Mouse (Mus musculus): Measurements from ENCODE around the gene Atp2c2. TPM values are rescaled to one million over a fixed set of nuclear protein-coding genes. Genes with fewer than 3 reads are reported as not detected.

The Atp2c2 gene
- total RNA-seq, 1 experiment from 2014 or later, result not detected

GRCm38 (mm10) chr8:119765761-119766444 lies 66.1 kb downstream of the Atp2c2 start:
- ATAC-seq (replicated peaks in 1 of 2; ENCODE audit: insufficient read depth in 1 of 2, low FRiP score in 2 of 2, low TSS enrichment in 1 of 2, low read depth in 1 of 2, poor library complexity in 2 of 2, severe bottlenecking in 2 of 2), result no peak

- ATAC-seq (replicated peaks in 1 of 2; ENCODE audit: insufficient read depth in 1 of 2, low FRiP score in 2 of 2, low TSS enrichment in 1 of 2, low read depth in 1 of 2, poor library complexity in 2 of 2, severe bottlenecking in 2 of 2), result no peak
Observed at GRCm38 (mm10) chr8:119776668-119777245, 76.9 kb downstream of the Atp2c2 start.

GRCm38 (mm10) chr8:119777765-119778164 lies 78.0 kb downstream of the Atp2c2 start:
- peak in 1 of 2 experiments; percentile 2; a peak in 1 of 4 replicates for ATAC-seq (replicated peaks in 1 of 2; ENCODE audit: insufficient read depth in 1 of 2, low FRiP score in 2 of 2, low TSS enrichment in 1 of 2, low read depth in 1 of 2, poor library complexity in 2 of 2, severe bottlenecking in 2 of 2)

- ATAC-seq (replicated peaks in 1 of 2; ENCODE audit: insufficient read depth in 1 of 2, low FRiP score in 2 of 2, low TSS enrichment in 1 of 2, low read depth in 1 of 2, poor library complexity in 2 of 2, severe bottlenecking in 2 of 2), result peak; percentile 94 to 95
Observed at GRCm38 (mm10) chr8:119778263-119778662, 78.5 kb downstream of the Atp2c2 start, which contains the start of gene Tldc1. Gene Tldc1, minus strand, starts transcription at chr8:119778416.

GRCm38 (mm10) chr8:119779013-119779737 lies 79.4 kb downstream of the Atp2c2 start:
- ATAC-seq (replicated peaks in 1 of 2; ENCODE audit: insufficient read depth in 1 of 2, low FRiP score in 2 of 2, low TSS enrichment in 1 of 2, low read depth in 1 of 2, poor library complexity in 2 of 2, severe bottlenecking in 2 of 2), result peak; percentile 46 to 47

GRCm38 (mm10) chr8:119780402-119781049 lies 80.7 kb downstream of the Atp2c2 start:
- no peak for ATAC-seq (replicated peaks in 1 of 2; ENCODE audit: insufficient read depth in 1 of 2, low FRiP score in 2 of 2, low TSS enrichment in 1 of 2, low read depth in 1 of 2, poor library complexity in 2 of 2, severe bottlenecking in 2 of 2)

- no peak for ATAC-seq (replicated peaks in 1 of 2; ENCODE audit: insufficient read depth in 1 of 2, low FRiP score in 2 of 2, low TSS enrichment in 1 of 2, low read depth in 1 of 2, poor library complexity in 2 of 2, severe bottlenecking in 2 of 2)
Observed at GRCm38 (mm10) chr8:119781086-119781840, 81.5 kb downstream of the Atp2c2 start.

- ATAC-seq (replicated peaks in 1 of 2; ENCODE audit: insufficient read depth in 1 of 2, low FRiP score in 2 of 2, low TSS enrichment in 1 of 2, low read depth in 1 of 2, poor library complexity in 2 of 2, severe bottlenecking in 2 of 2), result no peak
Observed at GRCm38 (mm10) chr8:119782715-119783114, 82.9 kb downstream of the Atp2c2 start.

GRCm38 (mm10) chr8:119783579-119783978 lies 83.8 kb downstream of the Atp2c2 start:
- no peak for ATAC-seq (replicated peaks in 1 of 2; ENCODE audit: insufficient read depth in 1 of 2, low FRiP score in 2 of 2, low TSS enrichment in 1 of 2, low read depth in 1 of 2, poor library complexity in 2 of 2, severe bottlenecking in 2 of 2)

GRCm38 (mm10) chr8:119784141-119784574 lies 84.3 kb downstream of the Atp2c2 start:
- ATAC-seq (replicated peaks in 1 of 2; ENCODE audit: insufficient read depth in 1 of 2, low FRiP score in 2 of 2, low TSS enrichment in 1 of 2, low read depth in 1 of 2, poor library complexity in 2 of 2, severe bottlenecking in 2 of 2), result peak; percentile 35 to 54

- no peak for ATAC-seq (replicated peaks in 1 of 2; ENCODE audit: insufficient read depth in 1 of 2, low FRiP score in 2 of 2, low TSS enrichment in 1 of 2, low read depth in 1 of 2, poor library complexity in 2 of 2, severe bottlenecking in 2 of 2)
Observed at GRCm38 (mm10) chr8:119784676-119785075, 84.9 kb downstream of the Atp2c2 start.

- no peak for ATAC-seq (replicated peaks in 1 of 2; ENCODE audit: insufficient read depth in 1 of 2, low FRiP score in 2 of 2, low TSS enrichment in 1 of 2, low read depth in 1 of 2, poor library complexity in 2 of 2, severe bottlenecking in 2 of 2)
Observed at GRCm38 (mm10) chr8:119785764-119786405, 86.1 kb downstream of the Atp2c2 start.

GRCm38 (mm10) chr8:119786871-119787270 lies 87.1 kb downstream of the Atp2c2 start:
- no peak for ATAC-seq (replicated peaks in 1 of 2; ENCODE audit: insufficient read depth in 1 of 2, low FRiP score in 2 of 2, low TSS enrichment in 1 of 2, low read depth in 1 of 2, poor library complexity in 2 of 2, severe bottlenecking in 2 of 2)

GRCm38 (mm10) chr8:119787341-119787740 lies 87.5 kb downstream of the Atp2c2 start:
- ATAC-seq (replicated peaks in 1 of 2; ENCODE audit: insufficient read depth in 1 of 2, low FRiP score in 2 of 2, low TSS enrichment in 1 of 2, low read depth in 1 of 2, poor library complexity in 2 of 2, severe bottlenecking in 2 of 2), result no peak

- ATAC-seq (replicated peaks in 1 of 2; ENCODE audit: insufficient read depth in 1 of 2, low FRiP score in 2 of 2, low TSS enrichment in 1 of 2, low read depth in 1 of 2, poor library complexity in 2 of 2, severe bottlenecking in 2 of 2), result no peak
Observed at GRCm38 (mm10) chr8:119788607-119789381, 89.0 kb downstream of the Atp2c2 start.

- no peak for ATAC-seq (replicated peaks in 1 of 2; ENCODE audit: insufficient read depth in 1 of 2, low FRiP score in 2 of 2, low TSS enrichment in 1 of 2, low read depth in 1 of 2, poor library complexity in 2 of 2, severe bottlenecking in 2 of 2)
Observed at GRCm38 (mm10) chr8:119789581-119789980, 89.8 kb downstream of the Atp2c2 start.

Data from hematopoietic stem cell, adult 5-6 weeks (primary cell).